Mouse (Mus musculus) embryonic facial prominence, embryonic 11.5 days (tissue): Measurements from ENCODE around the gene Adh6b. TPM values are rescaled to one million over a fixed set of nuclear protein-coding genes. Genes with fewer than 3 reads are reported as not detected.
A peak's percentile ranks its signal among the peaks of the same experiment; 100 is the strongest.

Source experiments
- ATAC-seq: fragments of 200-750 bp; cut with Nextera tagmentation; replicated peaks from 2 replicates; pipeline ENCODE4 v1.8.0; 2017; ENCODE audit warnings: low read depth; ENCODE audit not compliant: insufficient number of reproducible peaks, low FRiP score, low TSS enrichment
- DNase-seq: peaks from one replicate; pipeline ENCODE4 v3.0.0-alpha.2; 2015; ENCODE audit warnings: low spot score
- H3K27ac ChIP-seq: fragments of 300-500 bp; sonication (generic); replicated peaks from 2 replicates; pipeline ENCODE4 v1.5.1; 2014; ENCODE audit warnings: mild to moderate bottlenecking, low read depth, low read length, control low read depth
- H3K27me3 ChIP-seq: fragments of 300-500 bp; sonication (generic); 2 replicates; pipeline ENCODE4 v1.6.1; 2014; ENCODE audit warnings: mild to moderate bottlenecking, low read length, moderate library complexity, mixed read lengths; ENCODE audit not compliant: control insufficient read depth, insufficient read depth
- H3K36me3 ChIP-seq: fragments of 300-500 bp; sonication (generic); replicated peaks from 2 replicates; pipeline ENCODE4 v1.6.1; 2014; ENCODE audit warnings: low read depth, mild to moderate bottlenecking, low read length, moderate library complexity, mixed read lengths; ENCODE audit not compliant: control insufficient read depth, insufficient read depth
- H3K4me1 ChIP-seq: fragments of 300-500 bp; sonication (generic); 2 replicates; pipeline ENCODE4 v1.6.1; 2014; ENCODE audit warnings: low read length, mixed read lengths; ENCODE audit not compliant: control insufficient read depth, insufficient read depth
- H3K4me2 ChIP-seq: fragments of 300-500 bp; sonication (generic); 2 replicates; pipeline ENCODE4 v1.6.1; 2014; ENCODE audit warnings: low read depth, mild to moderate bottlenecking, control low read depth, low read length, moderate library complexity
- H3K4me3 ChIP-seq: fragments of 300-500 bp; sonication (generic); 2 replicates; pipeline ENCODE4 v1.5.1; 2014; ENCODE audit warnings: low read depth, low read length, control low read depth
- H3K9ac ChIP-seq: fragments of 300-500 bp; sonication (generic); replicated peaks from 2 replicates; pipeline ENCODE4 v1.6.1; 2014; ENCODE audit warnings: mild to moderate bottlenecking, control low read depth, low read length
- H3K9me3 ChIP-seq: fragments of 300-500 bp; sonication (generic); replicated peaks from 2 replicates; pipeline ENCODE4 v1.6.1; 2016; ENCODE audit warnings: mild to moderate bottlenecking, low read length, inconsistent platforms, mixed read lengths; ENCODE audit not compliant: control insufficient read depth
- WGBS: fragments of 180-500 bp; shearing (Covaris S2); extraction: QIAGEN DNeasy Blood & Tissue Kit; methylation state at CpG from one replicate; pipeline ENCODE4 v1.1.7; 2014; 5-methylcytosine and 5-hydroxymethylcytosine counted together
- polyA plus RNA-seq: library from polyadenylated mRNA; unstranded; fragments of >200 nt; fragmentation: Nextera tagmentation; extraction: Ambion mirVana; gene quantifications from 2 replicates; pipeline ENCODE4 v1.2.1, GENCODE M21; 2014

The Adh6b gene
- polyA plus RNA-seq, 1 experiment from 2014 or later = 0.52 TPM

GRCm38 (mm10) chr3:138405341-138405740 is 63.8 kb downstream of the Adh6b start:
- Histone ChIP-seq H3K27me3 (no peaks in the 10 kb centered on the region), H3K9ac (no peak overlapping the region), H3K4me2 (no peak overlapping the region), H3K27ac (no peak overlapping the region), H3K36me3 (no peaks in the 10 kb centered on the region), H3K4me3 (no peak overlapping the region), H3K4me1 (no peaks in the 10 kb centered on the region), H3K9me3 (no peaks in the 10 kb centered on the region)
- 46% methylated on average over 3 of the region's 3 CpGs for WGBS
- DNase-seq (peak; percentile 61), ATAC-seq (no peak)

DNA sequence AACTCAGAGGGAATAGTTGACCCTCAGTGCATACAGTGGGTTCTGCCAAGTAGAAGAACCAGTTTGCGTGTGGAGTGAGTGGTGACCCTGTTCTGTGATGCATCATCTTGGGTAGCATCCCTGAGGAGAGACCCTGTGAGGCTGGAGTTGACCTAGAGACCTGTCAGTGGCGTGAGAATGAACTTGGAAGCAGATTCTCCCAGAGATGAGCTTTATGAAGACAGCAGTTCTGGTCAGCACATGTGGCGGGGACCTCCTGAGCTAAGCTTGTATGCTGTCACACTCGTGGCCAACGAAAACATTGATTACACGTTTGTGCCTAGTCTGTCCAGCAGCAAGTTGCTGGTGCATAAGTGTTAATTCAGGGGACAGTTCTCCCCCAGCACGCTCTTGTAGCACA is 64.3 kb downstream of the Adh6b start:
- H3K27ac ChIP-seq = no peak overlapping the region
- no peaks in the 10 kb centered on the region for H3K27me3 ChIP-seq
- H3K9me3 ChIP-seq = no peaks in the 10 kb centered on the region
- H3K9ac ChIP-seq = no peak overlapping the region
- ATAC-seq (no peak), DNase-seq (no peak)
- no peaks in the 10 kb centered on the region for H3K4me1 ChIP-seq
- no peaks in the 10 kb centered on the region for H3K36me3 ChIP-seq
- H3K4me2 ChIP-seq = no peak overlapping the region
- WGBS = 89% methylated on average over 7 of the region's 7 CpGs
- no peak overlapping the region for H3K4me3 ChIP-seq

DNA sequence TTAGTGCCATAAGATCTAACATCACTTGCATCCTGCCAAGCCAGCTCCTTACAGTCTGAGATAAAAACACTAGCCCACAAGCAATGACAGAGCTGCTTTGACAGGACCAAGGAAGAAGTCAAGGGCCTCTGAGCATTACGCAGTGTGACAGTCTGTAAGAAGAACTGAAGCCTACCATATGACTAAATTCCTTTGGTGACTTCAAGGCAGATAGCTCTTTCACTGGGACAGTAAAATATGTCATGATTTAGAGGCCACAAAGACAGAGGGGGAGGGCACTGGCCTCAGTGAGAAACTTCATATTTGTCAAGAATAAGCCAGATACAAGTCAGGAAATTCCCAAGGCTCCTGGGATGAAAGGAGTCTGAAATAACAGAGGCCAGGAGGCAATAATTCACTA is 66.3 kb downstream of the Adh6b start:
- Histone ChIP-seq H3K36me3 (no peaks in the 10 kb centered on the region), H3K9ac (no peak overlapping the region), H3K27ac (no peak overlapping the region), H3K27me3 (no peaks in the 10 kb centered on the region), H3K4me2 (no peak overlapping the region), H3K4me3 (no peak overlapping the region), H3K4me1 (no peaks in the 10 kb centered on the region), H3K9me3 (no peaks in the 10 kb centered on the region)
- ATAC-seq = no peak
- DNase-seq = no peak
- 84% methylated on average over 1 of the region's 1 CpGs for WGBS

Other genes starting within 250 kb of the Adh6b start
- 16.5 and 17.2 TPM in 2 replicates for gene Trmt10a, start 198.3 kb upstream of the Adh6b start, polyA plus RNA-seq
- gene Mttp, start 196.8 kb upstream of the Adh6b start, polyA plus RNA-seq = 8.3 and 9.2 TPM in 2 replicates
- gene 4930579F01Rik, start 147.9 kb upstream of the Adh6b start, polyA plus RNA-seq = not detected in 2 replicates
- gene Adh7, start 124.0 kb upstream of the Adh6b start, polyA plus RNA-seq = not detected in 2 replicates
- 0.39 TPM in 1 of 2 replicates, not detected in the other for gene Adh1, start 80.8 kb upstream of the Adh6b start, polyA plus RNA-seq
- gene Adh6a, start 28.5 kb upstream of the Adh6b start, polyA plus RNA-seq = not detected in 2 replicates
- not detected in 2 replicates for gene Adh4, start 73.7 kb downstream of the Adh6b start, polyA plus RNA-seq
- gene Adh5, start 101.3 kb downstream of the Adh6b start, polyA plus RNA-seq = 285 and 303 TPM in 2 replicates
- 54.2 and 58.3 TPM in 2 replicates for gene Metap1, start 147.7 kb downstream of the Adh6b start, polyA plus RNA-seq
- gene Eif4e, start 184.4 kb downstream of the Adh6b start, polyA plus RNA-seq = 559 and 560 TPM in 2 replicates